Mouse (Mus musculus) left cerebral cortex, postnatal 36 days (tissue): ENCODE measurements at regions not wholly inside any gene's neighbourhood (a gene's known extent, or its start where the extent isn't known, plus 50 kb on each side); places are given as distances from the start of the nearest gene placed in this dataset.
"Not testable (repeated sequence)": the region's sequence is repeated elsewhere in the genome, so short reads cannot be mapped to it uniquely, and the experiment has no call there.

Source experiments
- DNase-seq, 2 experiments: peaks; one replicate each; pipeline ENCODE4 v3.0.0; 2021 to 2022; ENCODE audit warnings: low spot score in 2 of 2, mixed read lengths in 1 of 2
- intact Hi-C: fragments of 180-260 bp; cut with DNase I; formaldehyde crosslinking; loops from one replicate; pipeline ENCODE4 v1.15.1; 2025

DNA sequence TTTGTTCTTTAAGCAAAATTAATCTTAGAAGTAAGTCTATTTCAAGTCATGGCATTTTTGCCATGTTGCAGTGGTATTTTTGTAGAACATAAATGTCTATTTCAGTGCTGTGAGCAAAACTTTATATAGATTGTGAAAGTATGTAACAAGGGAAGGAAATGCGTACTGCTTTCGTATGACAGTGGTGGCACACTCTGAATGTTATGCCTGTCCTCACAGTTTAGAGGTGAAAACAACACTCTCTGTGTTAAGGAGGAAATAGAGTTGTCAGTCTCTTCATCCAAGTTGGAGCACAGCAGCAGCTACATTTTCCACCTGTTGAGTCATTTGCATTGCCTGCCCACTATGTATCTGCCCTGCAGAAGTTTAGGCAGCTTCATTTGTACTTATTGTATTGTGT, 550.0 kb upstream of the Gm10801 start:
- intact Hi-C loops, result no loop called here
- DNase-seq, result no peak

DNA sequence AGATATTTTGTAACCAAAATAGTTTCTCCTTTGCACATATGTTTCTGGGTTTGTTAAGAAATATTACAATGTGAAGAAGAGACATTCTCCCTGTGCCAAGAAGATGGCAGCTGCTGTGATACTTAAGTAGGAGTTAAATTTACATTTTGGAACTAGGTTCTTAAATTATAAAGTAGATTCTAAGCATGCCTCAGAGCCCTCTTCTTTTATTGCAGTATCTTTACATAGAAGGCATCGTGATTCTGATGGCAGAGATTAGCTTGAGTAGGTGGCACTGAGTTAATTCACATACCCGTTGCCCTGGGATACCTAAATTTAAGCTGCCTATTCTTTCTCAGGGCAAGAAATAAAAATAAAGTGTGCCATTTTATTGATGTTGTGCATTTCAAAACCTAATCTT, 538.6 kb upstream of the Gm10801 start:
- DNase-seq, result peak; percentile 6 to 12
- intact Hi-C loops, result loop anchor here (5.0 kb wide), 1 partner anchor 656 kb away; no protein-coding TSS in a partner anchor

DNA sequence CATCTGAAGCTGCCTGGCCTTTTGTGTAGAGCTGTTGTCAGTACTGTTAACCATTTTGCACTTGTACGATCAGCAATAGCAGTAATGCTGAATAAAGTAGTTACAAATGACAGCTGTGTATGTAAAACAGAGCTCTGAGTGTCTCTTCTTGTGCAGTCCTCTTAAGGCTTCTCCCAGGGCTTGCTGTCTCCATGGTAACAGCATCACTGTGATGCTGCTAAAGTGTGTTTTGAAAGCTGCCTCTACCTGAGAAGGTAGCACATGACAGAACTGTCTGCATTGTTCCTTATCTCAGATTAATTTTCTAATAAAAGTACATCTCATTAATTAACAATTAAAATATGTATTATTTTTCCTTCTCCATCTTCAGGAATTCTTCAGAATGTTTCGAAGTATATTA, 537.4 kb upstream of the Gm10801 start:
- no peak for DNase-seq
- intact Hi-C loops, result loop anchor here (5.0 kb wide), 1 partner anchor 657 kb away; no protein-coding TSS in a partner anchor

DNA sequence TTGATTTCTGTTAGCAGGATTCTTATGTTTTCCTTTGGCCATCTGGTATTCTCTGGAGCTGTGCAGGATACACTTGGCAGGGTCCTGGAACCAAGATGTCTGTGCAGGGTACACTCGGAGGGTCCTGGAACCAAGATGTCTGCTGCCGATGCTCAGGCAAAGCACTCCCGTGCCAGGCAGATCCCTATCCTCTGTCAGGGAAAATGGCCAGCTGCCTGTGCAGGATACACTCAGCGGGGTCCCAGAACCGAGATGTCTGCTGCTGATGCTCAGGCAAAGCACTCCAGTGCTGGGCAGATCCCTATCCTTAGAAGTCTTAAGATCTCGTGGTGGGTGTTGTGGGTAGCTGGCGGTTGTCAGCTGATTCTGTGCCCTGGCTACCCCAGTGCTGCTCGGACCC, 521.6 kb upstream of the Gm10801 start:
- peak in 1 of 2 experiments; percentile 4 for DNase-seq
- intact Hi-C loops, result not testable (repeated sequence)

DNA sequence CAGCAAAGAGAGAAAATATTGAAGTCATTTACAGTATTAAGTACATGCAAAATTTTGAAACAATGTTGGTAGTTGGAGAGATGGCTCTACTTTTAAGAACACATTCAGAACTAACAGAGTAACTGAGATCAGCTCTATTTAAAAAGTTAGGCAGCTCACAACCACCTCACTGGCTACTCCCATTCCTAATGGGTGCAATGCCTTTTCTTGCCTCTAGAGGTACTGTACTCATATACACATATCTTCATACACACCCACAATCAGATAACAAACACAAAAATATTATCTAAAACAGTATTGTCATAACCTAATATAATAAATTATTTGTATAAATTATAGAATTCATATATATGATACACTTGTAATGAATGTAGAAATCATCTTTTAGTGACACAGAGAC, 518.3 kb upstream of the Gm10801 start:
- DNase-seq, result no peak
- intact Hi-C loops, result no loop called here
